Comparison of ENCODE assay signal across 9 mouse cellular contexts in the genomic region with DNA sequence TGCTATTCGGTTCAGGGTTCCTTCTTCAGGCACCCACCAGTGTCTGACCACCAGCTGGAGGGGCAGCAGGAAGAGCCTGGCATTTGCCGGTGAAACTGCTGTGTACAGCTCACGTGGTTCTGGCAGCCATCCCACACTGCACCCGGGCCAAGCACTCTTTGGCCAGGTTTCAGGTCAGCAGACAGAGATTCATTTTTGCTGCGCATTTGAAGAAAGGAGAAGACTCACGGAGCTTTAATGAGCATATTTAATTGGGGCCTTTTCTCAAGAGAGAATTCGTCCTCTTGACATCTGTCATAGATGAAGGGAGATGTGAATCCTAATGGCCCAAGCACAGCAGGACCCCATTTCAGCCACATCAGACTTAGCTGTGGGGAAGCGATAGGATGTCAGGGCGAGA.
DNase-seq lines count a peak whose midpoint lies in the region; ATAC-seq and TF ChIP-seq lines count a peak whose summit lies in the region.
"Had no signal": no experiment of that assay in that cellular context is flagged by ENCODE, and none has a peak within 500 bp of the region (broad histone marks: within the 10 kb centered on the region; RNA-seq: fewer than 3 reads in every experiment).

No protein-coding gene starts in this region.

- no peak overlapping the region for H3K4me3 ChIP-seq in hindbrain, embryonic 14.5 days (replicated peaks; ENCODE audit: low read length)
- no peak overlapping the region for H3K4me3 ChIP-seq in hindbrain, embryonic 12.5 days
- H3K4me3 ChIP-seq in thymus, adult 2 months (ENCODE audit: control insufficient read depth, insufficient read depth, low read length), result no peak overlapping the region
- H3K4me3 ChIP-seq: embryonic facial prominence, embryonic 15.5 days had no signal

- intact Hi-C loops in heart, postnatal 14 days (cut with DNase I), result no loop called here

- H3K36me3 ChIP-seq in hindbrain, embryonic 14.5 days (replicated peaks; ENCODE audit: control insufficient read depth, insufficient read depth), result no peaks in the 10 kb centered on the region
- no peaks in the 10 kb centered on the region for H3K36me3 ChIP-seq in hindbrain, embryonic 12.5 days
- no peaks in the 10 kb centered on the region for H3K36me3 ChIP-seq in thymus, adult 2 months (ENCODE audit: control insufficient read depth, insufficient read depth, low read length)
- H3K36me3 ChIP-seq: embryonic facial prominence, embryonic 15.5 days had no signal

- peak; percentile 48 for DNase-seq in hindbrain, embryonic 14.5 days (ENCODE audit: low spot score)
- peak; percentile 11 for DNase-seq in 3134 (ENCODE audit: extremely low read depth, insufficient read length, low spot score)
- peak; percentile 61 for DNase-seq in adrenal gland, postnatal 25 days
- peak; percentile 58 to 69 for DNase-seq in heart, postnatal 14 days
- peak; percentile 84 for DNase-seq in retina, embryonic 14.5 days (ENCODE audit: low spot score)
- DNase-seq in right cerebral cortex, postnatal 25 days, result no peak
- no peak for DNase-seq in thymus, adult 2 months

- no peaks in the 10 kb centered on the region for H3K27me3 ChIP-seq in hindbrain, embryonic 14.5 days (ENCODE audit: control insufficient read depth, insufficient read depth, low read length)
- no peaks in the 10 kb centered on the region for H3K27me3 ChIP-seq in hindbrain, embryonic 12.5 days
- no peaks in the 10 kb centered on the region for H3K27me3 ChIP-seq in thymus, adult 2 months (ENCODE audit: control insufficient read depth, insufficient read depth, low read length)
- H3K27me3 ChIP-seq: embryonic facial prominence, embryonic 15.5 days had no signal

- 53% methylated on average over 9 of the region's 9 CpGs for WGBS in hindbrain, embryonic 14.5 days
- 67% methylated on average over 9 of the region's 9 CpGs for WGBS in hindbrain, embryonic 12.5 days
- WGBS in thymus, adult 2 months, result 68% methylated on average over 9 of the region's 9 CpGs

- no peak overlapping the region for H3K9ac ChIP-seq in hindbrain, embryonic 14.5 days
- H3K9ac ChIP-seq in hindbrain, embryonic 12.5 days, result no peak overlapping the region
- H3K9ac ChIP-seq: embryonic facial prominence, embryonic 15.5 days had no signal

- TF ChIP-seq CTCF in thymus, adult 2 months (IDR thresholded peaks at IDR 0.05; ENCODE audit: borderline replicate concordance, control insufficient read depth, extremely low read depth, insufficient read depth, low read length, poor library complexity), result no peak

- no peaks in the 10 kb centered on the region for H3K9me3 ChIP-seq in hindbrain, embryonic 14.5 days (ENCODE audit: control insufficient read depth, low read length)
- H3K9me3 ChIP-seq in hindbrain, embryonic 12.5 days (replicated peaks), result no peaks in the 10 kb centered on the region
- H3K9me3 ChIP-seq: embryonic facial prominence, embryonic 15.5 days had no signal

- H3K4me1 ChIP-seq in hindbrain, embryonic 14.5 days (replicated peaks; ENCODE audit: control insufficient read depth, insufficient read depth, low read length), result 0 out of 2 replicates have a peak, but pooled peaks cover 8% of the 10 kb centered on the region
- no peaks in the 10 kb centered on the region for H3K4me1 ChIP-seq in hindbrain, embryonic 12.5 days
- no peaks in the 10 kb centered on the region for H3K4me1 ChIP-seq in thymus, adult 2 months (replicated peaks; ENCODE audit: control insufficient read depth, insufficient read depth, low read length)
- H3K4me1 ChIP-seq: embryonic facial prominence, embryonic 15.5 days had no signal

- H3K27ac ChIP-seq in hindbrain, embryonic 14.5 days, result no peak overlapping the region
- no peak overlapping the region for H3K27ac ChIP-seq in hindbrain, embryonic 12.5 days
- no peak overlapping the region for H3K27ac ChIP-seq in thymus, adult 2 months (ENCODE audit: control insufficient read depth, insufficient read depth, low read length)
- H3K27ac ChIP-seq: embryonic facial prominence, embryonic 15.5 days had no signal

- no peak for TF ChIP-seq POLR2A in thymus, adult 2 months (IDR thresholded peaks at IDR 0.05; ENCODE audit: control insufficient read depth, extremely low read depth, insufficient read depth, low read length, poor library complexity)

- H3K4me2 ChIP-seq in hindbrain, embryonic 14.5 days (replicated peaks), result no peak overlapping the region
- no peak overlapping the region for H3K4me2 ChIP-seq in hindbrain, embryonic 12.5 days (replicated peaks)
- H3K4me2 ChIP-seq: embryonic facial prominence, embryonic 15.5 days had no signal

- peak; percentile 77; the same call in 1 of the 2 replicates for ATAC-seq in hindbrain, embryonic 14.5 days (ENCODE audit: low FRiP score)
- no peak for ATAC-seq in hindbrain, embryonic 12.5 days (ENCODE audit: low FRiP score)

Comparison
In these comparisons a context has a peak if more than half of its experiments do, and no peak if none do; other contexts are left out.
1. DNase-seq: peak in hindbrain, embryonic 14.5 days (single experiment), 3134 (single experiment), adrenal gland, postnatal 25 days (single experiment), heart, postnatal 14 days (2 of 2) and retina, embryonic 14.5 days (single experiment); none in right cerebral cortex, postnatal 25 days (single experiment) and thymus, adult 2 months (single experiment).